Mouse (Mus musculus) cerebellum, postnatal 4 days (tissue): ENCODE measurements at regions not wholly inside any gene's neighbourhood (a gene's known extent, or its start where the extent isn't known, plus 50 kb on each side); places are given as distances from the start of the nearest gene placed in this dataset.

ENCODE experiments used
- DNase-seq, 2 experiments: peaks; one replicate each; pipeline ENCODE4 v3.0.0; 2022; ENCODE audit warnings: low spot score in 2 of 2, mixed read lengths in 1 of 2

DNA sequence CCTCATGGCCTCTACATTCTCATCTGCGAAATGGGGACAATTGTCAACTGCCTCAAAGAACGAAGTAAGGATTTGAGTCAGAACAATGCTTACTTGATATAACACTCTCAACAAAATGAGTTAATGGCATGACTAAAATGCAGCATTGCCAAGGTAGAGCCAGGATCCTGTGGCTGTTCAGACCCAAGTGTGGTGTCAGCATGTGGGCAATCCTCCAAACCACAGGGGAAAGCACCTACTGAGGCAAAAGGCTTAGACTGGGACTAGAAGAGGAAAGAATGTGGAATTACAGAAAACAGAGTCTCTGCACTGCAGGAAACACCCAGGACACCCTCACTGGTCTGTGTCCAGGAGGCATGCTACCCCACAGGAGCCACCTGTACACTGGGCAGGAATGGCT lies 147.8 kb upstream of the Cdh5 start:
- no peak for DNase-seq

- DNase-seq: no peak
These were observed 145.7 kb upstream of the Cdh5 start for GRCm38 (mm10) chr8:103955568-103956260.

DNA sequence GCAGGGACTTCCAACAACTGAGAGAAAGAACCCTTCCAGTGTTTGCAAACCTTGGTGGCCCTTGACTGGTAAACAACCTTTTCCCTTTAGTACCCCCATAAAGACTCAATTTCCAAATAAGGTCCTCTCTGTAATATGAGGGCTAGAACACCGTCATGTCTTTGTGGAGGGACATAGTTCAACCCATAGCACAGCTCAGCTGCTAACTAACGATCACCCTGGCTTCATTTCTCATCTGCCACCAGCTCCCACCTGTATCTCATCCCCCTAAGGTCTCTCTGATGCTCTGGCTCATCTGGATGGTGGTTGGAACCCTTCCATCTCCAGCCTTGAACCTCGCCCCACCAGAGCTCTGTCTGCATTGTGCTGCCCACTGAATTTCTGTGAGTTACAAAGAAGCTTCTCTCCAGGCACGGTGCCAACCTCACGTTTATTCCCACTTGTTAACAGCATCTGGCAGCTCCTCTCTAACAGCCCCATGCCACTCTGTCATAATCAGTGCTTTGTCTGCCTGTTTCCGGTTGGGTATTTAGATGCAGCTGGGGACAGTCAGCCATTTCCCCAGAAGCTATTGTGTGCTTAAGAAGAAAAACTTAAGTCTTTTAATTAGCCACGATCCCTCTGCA lies 137.0 kb upstream of the Cdh5 start:
- DNase-seq: peak in 1 of 2 experiments; percentile 7

DNA sequence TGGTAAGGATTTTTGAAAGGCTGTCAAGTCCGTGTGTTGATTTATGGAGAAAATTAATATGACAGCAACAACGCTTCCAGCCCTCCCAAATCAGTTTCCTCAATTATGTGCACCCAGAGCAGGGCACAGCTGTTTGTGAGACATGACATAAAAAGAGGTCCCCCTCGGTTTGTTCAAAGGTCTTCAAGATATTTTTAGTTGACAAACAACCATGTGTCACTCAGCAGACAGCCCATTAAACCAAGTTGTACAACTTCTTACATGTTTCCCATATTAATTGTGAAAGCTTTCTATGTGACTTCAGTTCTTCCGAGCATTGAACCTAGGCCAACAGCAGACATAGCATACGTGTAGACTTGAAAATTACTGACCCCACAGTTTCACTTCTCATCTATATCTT lies 131.5 kb upstream of the Cdh5 start:
- no peak for DNase-seq

GRCm38 (mm10) chr8:103970511-103970910 lies 130.9 kb upstream of the Cdh5 start:
- no peak for DNase-seq

DNA sequence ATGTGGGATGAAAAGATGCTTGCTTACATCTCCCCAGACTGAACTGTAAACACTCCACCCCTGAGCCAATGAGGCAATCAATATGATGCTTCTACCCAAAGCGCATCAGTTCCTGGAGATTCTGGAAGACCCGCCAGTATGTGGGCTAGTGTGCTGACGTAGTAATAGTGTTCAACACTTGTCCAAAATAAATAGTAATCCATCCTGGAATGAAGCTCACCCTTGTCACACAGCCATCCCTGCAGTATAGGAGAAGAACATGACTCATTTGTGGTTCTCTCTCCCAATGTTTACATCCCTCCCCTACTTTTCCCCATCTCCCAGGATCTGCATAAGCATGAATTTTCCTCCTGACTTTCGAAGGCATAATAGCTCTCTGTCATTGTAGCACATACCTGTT lies 130.5 kb upstream of the Cdh5 start:
- no peak for DNase-seq

DNA sequence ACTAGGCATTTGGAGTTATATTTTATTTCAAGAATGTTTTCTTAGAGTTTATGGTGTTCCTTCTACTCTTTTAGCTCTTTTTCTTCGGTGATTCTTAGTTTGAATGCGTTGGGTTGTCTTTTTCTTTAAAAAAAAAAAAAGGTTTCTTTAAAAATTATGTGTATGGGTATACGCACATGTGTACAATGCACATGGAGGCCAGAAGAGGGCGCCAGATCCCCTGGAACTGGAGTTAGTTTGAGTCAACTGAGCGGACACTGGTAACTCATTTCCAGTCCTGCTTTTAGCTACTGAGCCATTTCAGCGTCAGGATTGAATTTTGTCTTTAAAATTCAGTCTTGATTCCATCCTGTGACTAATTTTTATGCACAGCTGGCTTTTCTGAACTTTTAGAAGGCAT lies 124.9 kb upstream of the Cdh5 start:
- DNase-seq: no peak

DNA sequence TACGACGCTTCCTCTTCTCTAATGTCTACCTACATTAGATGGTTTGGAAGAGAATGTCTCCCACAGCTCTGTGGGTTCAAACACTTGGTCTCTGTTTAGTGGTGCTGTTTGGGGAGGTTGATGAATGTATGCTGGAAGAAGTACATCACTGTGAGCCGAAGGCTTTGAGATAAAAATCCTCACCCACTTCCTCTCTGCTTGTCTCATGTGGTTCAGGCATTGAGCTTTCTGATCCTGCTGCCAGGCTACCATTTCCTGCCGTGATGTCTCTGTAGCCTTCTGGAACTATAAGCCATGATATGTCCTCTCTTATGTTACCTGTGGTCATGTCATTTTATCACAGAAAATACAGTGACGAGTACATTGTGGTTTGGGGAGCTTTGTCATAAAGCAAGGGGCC lies 122.5 kb upstream of the Cdh5 start:
- no peak for DNase-seq

DNA sequence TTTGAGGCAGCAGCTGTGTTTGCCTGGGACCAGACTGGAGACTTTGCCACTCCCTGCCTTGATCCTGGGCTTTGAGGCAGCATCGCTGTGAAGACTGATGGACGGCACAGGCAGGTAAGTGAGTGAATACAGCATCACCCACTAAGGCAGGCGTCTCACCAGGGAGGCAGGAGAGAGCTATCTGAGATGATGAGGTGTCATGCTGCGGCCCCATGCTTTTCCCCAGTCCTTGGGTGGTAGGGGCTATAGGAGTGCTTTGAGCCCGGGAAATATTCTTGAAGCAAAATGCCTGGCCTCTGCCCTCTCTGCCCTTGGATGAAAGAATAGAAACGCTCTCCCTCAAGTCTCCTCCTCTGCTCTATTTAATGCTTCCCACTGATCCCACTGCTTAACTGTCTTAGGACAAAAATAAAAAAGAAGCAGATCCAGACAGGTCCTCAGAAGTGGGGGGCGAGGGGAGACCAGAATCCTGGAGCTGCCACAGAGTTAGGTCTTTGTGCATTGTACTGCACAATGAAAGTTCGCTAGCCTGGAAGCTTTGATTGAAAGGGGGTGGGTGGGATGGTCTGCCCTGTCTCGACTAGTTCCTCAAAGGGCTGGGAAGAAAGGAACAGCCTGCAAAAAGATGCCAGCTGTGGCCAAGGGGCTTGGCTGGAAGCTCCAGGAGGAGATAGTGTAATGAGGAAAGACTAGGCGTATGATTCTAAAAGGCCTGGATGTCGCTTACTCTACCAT lies 117.4 kb upstream of the Cdh5 start:
- no peak for DNase-seq

- no peak for DNase-seq
These were observed 115.8 kb upstream of the Cdh5 start for GRCm38 (mm10) chr8:103985640-103986039.

- no peak for DNase-seq
These were observed 107.5 kb upstream of the Cdh5 start for GRCm38 (mm10) chr8:103993897-103994296.

DNA sequence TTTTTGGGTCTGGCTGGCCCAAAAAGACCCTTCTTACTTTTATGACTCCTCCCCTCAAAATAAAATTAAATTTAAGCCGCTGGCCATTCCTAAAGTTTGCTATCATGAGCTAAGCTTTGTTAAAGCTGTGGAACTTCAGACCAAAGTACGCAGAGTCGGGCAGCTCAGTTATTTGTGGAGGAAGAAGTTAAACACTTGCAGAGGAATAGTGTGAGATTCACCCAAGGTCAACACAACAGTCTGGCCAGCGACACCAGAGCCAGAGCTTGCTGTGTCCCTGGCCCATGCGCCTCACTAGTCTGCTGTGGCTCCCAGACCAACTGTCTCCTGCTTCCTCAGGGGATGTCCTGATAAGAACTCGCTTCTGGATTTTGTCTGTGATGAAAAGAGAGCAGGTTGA lies 103.3 kb upstream of the Cdh5 start:
- DNase-seq: no peak

DNA sequence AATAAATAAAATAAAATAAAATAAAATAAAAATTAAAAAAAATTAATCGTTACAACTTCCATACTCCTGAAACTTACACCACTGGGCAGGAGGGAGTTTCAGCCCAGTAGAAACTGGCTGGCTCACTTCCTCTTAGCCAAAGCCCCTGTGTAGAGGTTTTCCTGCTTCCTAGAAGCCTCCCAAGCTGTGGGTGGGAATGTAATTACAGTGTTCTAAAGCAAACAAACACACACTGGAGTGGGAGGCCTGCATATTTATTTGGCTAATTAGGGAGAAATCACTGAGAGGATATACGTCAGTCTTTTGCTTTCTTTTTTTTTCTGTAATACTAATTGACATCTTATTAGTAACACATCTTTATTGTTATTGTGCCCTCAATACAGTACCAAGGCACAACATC lies 94.2 kb upstream of the Cdh5 start:
- DNase-seq: no peak

- DNase-seq: no peak
These were observed 92.7 kb upstream of the Cdh5 start for GRCm38 (mm10) chr8:104008756-104009155.

DNA sequence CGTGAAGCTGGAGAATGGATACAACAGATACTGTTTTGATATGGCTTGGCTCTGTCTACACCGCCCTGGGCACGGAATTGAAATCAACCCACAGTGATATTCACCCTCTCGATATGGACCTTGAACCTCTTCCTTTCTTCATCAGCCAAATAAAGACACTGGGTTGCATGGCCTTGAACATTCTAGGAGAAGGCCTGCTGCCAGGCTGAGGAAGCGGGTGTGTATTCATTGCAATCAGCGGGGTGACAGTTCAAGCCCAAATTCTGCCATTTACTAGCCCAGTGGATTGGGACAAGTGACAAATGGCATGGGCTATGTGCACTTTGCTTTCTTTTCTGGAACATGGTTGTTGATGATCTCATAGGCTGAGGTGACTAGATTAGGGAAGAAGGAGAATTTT lies 92.1 kb upstream of the Cdh5 start:
- no peak for DNase-seq

DNA sequence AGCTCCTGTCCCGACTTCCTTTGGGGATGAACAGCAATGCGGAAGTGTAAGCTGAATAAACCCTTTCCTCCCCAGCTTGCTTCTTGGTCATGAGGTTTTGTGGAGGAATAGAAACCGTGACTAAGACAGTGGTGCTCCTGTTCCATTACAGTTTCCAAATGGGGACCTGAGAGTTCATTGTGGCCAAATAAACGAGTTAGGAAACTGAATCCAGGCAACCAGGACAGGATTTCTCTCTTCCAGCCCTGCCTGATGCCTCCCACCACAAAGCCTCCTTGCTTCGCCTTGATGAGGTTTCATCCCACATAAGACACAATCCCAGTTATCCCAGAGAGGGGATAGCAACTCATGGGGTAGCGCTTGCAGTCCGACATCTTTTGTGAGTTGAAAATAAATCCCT lies 79.2 kb upstream of the Cdh5 start:
- DNase-seq: no peak

GRCm38 (mm10) chr8:104022691-104023509 lies 78.5 kb upstream of the Cdh5 start:
- DNase-seq: no peak

GRCm38 (mm10) chr8:104027161-104027821 lies 74.1 kb upstream of the Cdh5 start:
- DNase-seq: peak in 1 of 2 experiments; percentile 47

GRCm38 (mm10) chr8:104028626-104029025 lies 72.8 kb upstream of the Cdh5 start:
- DNase-seq: peak; percentile 84 to 93

DNA sequence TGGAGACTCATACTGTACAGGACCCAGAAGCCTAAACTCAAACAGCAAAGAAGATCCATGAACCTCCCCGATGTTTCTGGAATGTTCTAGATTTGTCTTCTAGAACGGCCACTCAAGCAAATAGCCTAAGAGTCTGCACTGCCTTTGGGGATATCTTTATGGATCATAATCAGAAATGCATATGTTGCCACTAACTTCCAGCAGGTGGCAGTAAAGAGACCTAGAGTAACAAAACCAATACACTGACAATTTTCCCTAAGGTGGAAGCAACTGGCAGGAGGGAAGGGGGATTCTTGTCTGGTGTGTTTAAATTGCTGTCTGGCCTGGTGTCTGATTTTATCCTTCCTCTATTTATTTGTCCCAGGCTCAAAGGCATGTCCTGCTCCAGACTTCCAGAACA lies 69.2 kb upstream of the Cdh5 start:
- peak in 1 of 2 experiments; percentile 13 for DNase-seq

GRCm38 (mm10) chr8:104033148-104033547 lies 68.3 kb upstream of the Cdh5 start:
- DNase-seq: no peak

- no peak for DNase-seq
These were observed 67.1 kb upstream of the Cdh5 start for GRCm38 (mm10) chr8:104034286-104034685.
